Mouse (Mus musculus): Measurements from ENCODE around the gene Bub3. TPM values are rescaled to one million over a fixed set of nuclear protein-coding genes. Genes with fewer than 3 reads are reported as not detected.

Bub3 gene
- total and polyA plus RNA-seq, 3 experiments, result 168 to 321 (median 212) TPM

DNA sequence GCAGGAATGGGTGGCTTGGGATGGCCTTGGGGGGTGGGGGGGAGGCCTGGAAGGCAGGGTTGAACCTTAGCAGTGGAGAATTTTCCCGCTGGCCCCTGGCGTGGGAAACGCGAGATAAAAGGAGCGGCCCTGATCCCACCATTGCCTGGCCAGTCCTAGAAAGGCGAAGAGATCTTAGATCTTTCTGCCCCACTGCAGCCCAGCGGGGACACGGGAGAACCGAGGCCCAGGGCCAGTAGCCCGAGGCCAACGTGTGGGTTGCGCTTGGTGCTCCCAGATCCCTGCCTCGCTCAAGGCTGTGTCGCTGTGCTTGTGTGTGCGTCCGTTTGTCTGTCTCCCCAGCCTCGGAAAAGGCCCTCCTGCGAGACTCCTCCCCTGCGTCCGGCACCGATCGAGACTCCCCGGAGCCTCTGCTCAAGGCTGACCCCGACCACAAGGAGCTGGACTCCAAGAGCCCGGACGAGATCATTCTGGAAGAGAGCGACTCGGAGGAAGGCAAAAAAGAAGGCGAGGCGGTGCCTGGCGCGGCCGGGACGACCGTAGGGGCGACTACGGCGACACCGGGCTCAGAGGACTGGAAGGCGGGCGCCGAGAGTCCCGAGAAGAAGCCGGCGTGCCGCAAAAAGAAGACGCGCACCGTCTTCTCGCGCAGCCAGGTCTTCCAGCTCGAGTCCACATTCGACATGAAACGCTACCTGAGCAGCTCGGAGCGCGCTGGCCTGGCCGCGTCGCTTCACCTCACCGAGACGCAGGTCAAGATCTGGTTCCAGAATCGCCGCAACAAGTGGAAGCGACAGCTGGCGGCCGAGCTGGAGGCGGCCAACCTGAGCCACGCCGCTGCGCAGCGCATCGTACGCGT is 16.2 kb upstream of the Bub3 start:
- no peak overlapping the region for H3K9ac ChIP-seq (ENCODE audit: control insufficient read depth, low read depth, low read length, poor library complexity, severe bottlenecking)
- DNase-seq (ENCODE audit: low read depth, low spot score), result no peak
- TF ChIP-seq CTCF (IDR thresholded peaks at IDR 0.05 in 2 of 3, conservative IDR thresholded peaks at IDR 0.05 in 1 of 3; ENCODE audit: control insufficient read depth in 1 of 3, insufficient read depth in 1 of 3, low read depth in 2 of 3, low read length in 3 of 3, poor library complexity in 1 of 3, severe bottlenecking in 1 of 3), result no peak
- TF ChIP-seq RCOR1 (IDR thresholded peaks at IDR 0.05; ENCODE audit: low read depth, low read length), result no peak
- TF ChIP-seq HCFC1 (IDR thresholded peaks at IDR 0.05; ENCODE audit: low read depth, low read length), result no peak
- no peak for TF ChIP-seq POLR2A (IDR thresholded peaks at IDR 0.05; ENCODE audit: control insufficient read depth in 1 of 2, insufficient read depth in 1 of 2, low read depth in 1 of 2, low read length in 2 of 2, poor library complexity in 1 of 2)
- TF ChIP-seq ZNF384 (IDR thresholded peaks at IDR 0.05; ENCODE audit: low read depth, low read length), result no peak

DNA sequence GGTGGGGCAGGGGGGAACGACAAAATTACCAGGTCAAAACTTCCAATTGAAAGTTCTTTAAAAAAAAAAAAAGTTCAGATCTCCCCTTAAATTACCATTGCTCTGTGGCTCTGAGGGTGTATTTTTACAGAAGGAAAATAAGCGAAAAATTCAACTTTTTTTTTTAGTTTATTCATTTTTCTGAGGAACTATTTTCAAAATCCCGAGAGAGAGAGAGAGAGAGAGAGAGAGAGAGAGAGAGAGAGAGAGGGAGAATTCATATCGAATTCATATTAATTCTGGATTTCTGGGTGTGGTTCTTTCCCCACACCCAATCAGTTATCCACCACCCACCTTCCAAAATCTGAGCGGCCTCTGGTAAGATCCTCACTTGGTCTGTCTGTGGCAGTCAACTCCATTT is 15.2 kb upstream of the Bub3 start:
- no peaks in the 10 kb centered on the region for H3K79me2 ChIP-seq (ENCODE audit: control insufficient read depth, insufficient read depth, low read length, poor library complexity)
- no peaks in the 10 kb centered on the region for H3K36me3 ChIP-seq (ENCODE audit: control insufficient read depth in 1 of 2, insufficient read depth in 2 of 2, low read length in 2 of 2)
- H3K9me3 ChIP-seq (replicated peaks; ENCODE audit: insufficient read depth, low read length), result no peaks in the 10 kb centered on the region
- no peaks in the 10 kb centered on the region for H3K4me1 ChIP-seq (ENCODE audit: control insufficient read depth in 1 of 2, insufficient read depth in 2 of 2, low read length in 2 of 2)
- no peak overlapping the region for H3K9ac ChIP-seq (ENCODE audit: control insufficient read depth, low read depth, low read length, poor library complexity, severe bottlenecking)
- no peak for DNase-seq (ENCODE audit: low read depth, low spot score)
- H3K27ac ChIP-seq (ENCODE audit: control insufficient read depth, low read depth, low read length), result no peak overlapping the region
- H3K4me3 ChIP-seq (ENCODE audit: control insufficient read depth in 1 of 2, insufficient read depth in 1 of 2, low read depth in 2 of 2, low read length in 2 of 2), result no peak overlapping the region
- TF ChIP-seq MYB (IDR thresholded peaks at IDR 0.05; ENCODE audit: low read depth, low read length) (no peak), TCF12 (IDR thresholded peaks at IDR 0.05; ENCODE audit: low read depth, low read length) (no peak), HCFC1 (IDR thresholded peaks at IDR 0.05; ENCODE audit: low read depth, low read length) (no peak), E2F4 (IDR thresholded peaks at IDR 0.05; ENCODE audit: borderline replicate concordance, low read depth, low read length) (no peak), RCOR1 (IDR thresholded peaks at IDR 0.05; ENCODE audit: low read depth, low read length) (no peak), GATA1 (IDR thresholded peaks at IDR 0.05; ENCODE audit: low read depth, low read length) (no peak), ZNF384 (IDR thresholded peaks at IDR 0.05; ENCODE audit: low read depth, low read length) (no peak), SIN3A (IDR thresholded peaks at IDR 0.05; ENCODE audit: low read length) (no peak), ZC3H11A (IDR thresholded peaks at IDR 0.05; ENCODE audit: low read depth, low read length) (no peak), ZKSCAN1 (IDR thresholded peaks at IDR 0.05; ENCODE audit: low read depth, low read length) (no peak), TAL1 (IDR thresholded peaks at IDR 0.05; ENCODE audit: low read length) (no peak), BHLHE40 (IDR thresholded peaks at IDR 0.05; ENCODE audit: borderline replicate concordance, low read depth, low read length) (no peak), MAZ (IDR thresholded peaks at IDR 0.05; ENCODE audit: low read depth, low read length) (no peak), ZMIZ1 (IDR thresholded peaks at IDR 0.05; ENCODE audit: low read depth, low read length) (no peak), POLR2AphosphoS2 (IDR thresholded peaks at IDR 0.05; ENCODE audit: low read length) (no peak), UBTF (IDR thresholded peaks at IDR 0.05; ENCODE audit: borderline replicate concordance, insufficient read depth, low read depth, low read length) (no peak), NRF1 (IDR thresholded peaks at IDR 0.05; ENCODE audit: insufficient read depth, low read depth, low read length, poor library complexity, severe bottlenecking) (no peak)
- H3K27me3 ChIP-seq (ENCODE audit: control insufficient read depth in 1 of 2, insufficient read depth in 2 of 2, low read length in 2 of 2), result no peaks in the 10 kb centered on the region

More for the DNA sequence above, 16.2 kb upstream of the Bub3 start:
- H3K27me3 ChIP-seq (ENCODE audit: control insufficient read depth in 1 of 2, insufficient read depth in 2 of 2, low read length in 2 of 2), result no peaks in the 10 kb centered on the region
- no peak overlapping the region for H3K27ac ChIP-seq (ENCODE audit: control insufficient read depth, low read depth, low read length)
- H3K4me3 ChIP-seq (ENCODE audit: control insufficient read depth in 1 of 2, insufficient read depth in 1 of 2, low read depth in 2 of 2, low read length in 2 of 2), result no peak overlapping the region
- H3K9me3 ChIP-seq (replicated peaks; ENCODE audit: insufficient read depth, low read length), result no peaks in the 10 kb centered on the region
- H3K4me1 ChIP-seq (ENCODE audit: control insufficient read depth in 1 of 2, insufficient read depth in 2 of 2, low read length in 2 of 2), result no peaks in the 10 kb centered on the region
- no peaks in the 10 kb centered on the region for H3K36me3 ChIP-seq (ENCODE audit: control insufficient read depth in 1 of 2, insufficient read depth in 2 of 2, low read length in 2 of 2)
- H3K79me2 ChIP-seq (ENCODE audit: control insufficient read depth, insufficient read depth, low read length, poor library complexity), result no peaks in the 10 kb centered on the region
